Mouse (Mus musculus) myocyte (in vitro differentiated cells): ENCODE data around the gene Stoml1. TPM values are rescaled to one million over a fixed set of nuclear protein-coding genes. Genes with fewer than 3 reads are reported as not detected.
"Not testable (repeated sequence)": the region's sequence is repeated elsewhere in the genome, so short reads cannot be mapped to it uniquely, and the experiment has no call there.

Experiments used
- H3K27me3 ChIP-seq: one replicate; pipeline ENCODE4 v1.6.1; 2011; ENCODE audit not compliant: control insufficient read depth, insufficient read depth, insufficient read length
- H3K36me3 ChIP-seq: one replicate; pipeline ENCODE4 v1.6.1; 2011; ENCODE audit not compliant: control insufficient read depth, insufficient read depth
- H3K4me2 ChIP-seq: one replicate; pipeline ENCODE4 v1.6.1; 2011; ENCODE audit warnings: low read depth, control low read depth
- H3K4me3 ChIP-seq: one replicate; pipeline ENCODE4 v1.5.1; 2011; ENCODE audit warnings: mild to moderate bottlenecking, control low read depth, moderate library complexity
- H3K79me2 ChIP-seq: one replicate; pipeline ENCODE4 v1.6.1; 2011; ENCODE audit not compliant: control insufficient read depth, insufficient read depth
- H3ac ChIP-seq: one replicate; pipeline ENCODE4 v1.6.1; 2011; ENCODE audit not compliant: control insufficient read depth, insufficient read length
- CEBPB ChIP-seq: IDR thresholded peaks from 2 replicates; pipeline ENCODE4 v1.6.1; 2011; ENCODE audit warnings: mild to moderate bottlenecking, moderate library complexity; ENCODE audit not compliant: poor library complexity, insufficient read depth, severe bottlenecking
- E2F4 ChIP-seq: IDR thresholded peaks from one replicate; pipeline ENCODE4 v1.6.1; 2011; ENCODE audit warnings: mild to moderate bottlenecking, control low read depth, moderate library complexity; ENCODE audit not compliant: insufficient read depth
- MAX ChIP-seq: IDR thresholded peaks from one replicate; pipeline ENCODE4 v1.6.1; 2011; ENCODE audit warnings: low read depth, mild to moderate bottlenecking, control low read depth
- MYOD1 ChIP-seq, 3 experiments: IDR thresholded peaks; one replicate each; pipeline ENCODE4 v1.6.1; 2011; ENCODE audit warnings: control low read depth in 2 of 3, low read depth in 2 of 3, mild to moderate bottlenecking in 2 of 3, moderate library complexity in 1 of 3; ENCODE audit not compliant: insufficient read length in 2 of 3, control insufficient read depth in 1 of 3
- MYOG ChIP-seq, 3 experiments: IDR thresholded peaks; one replicate each; pipeline ENCODE4 v1.6.1; 2011; ENCODE audit warnings: control low read depth in 2 of 3, low read depth in 2 of 3, mild to moderate bottlenecking in 2 of 3; ENCODE audit not compliant: insufficient read length in 2 of 3, control insufficient read depth in 1 of 3, insufficient read depth in 1 of 3
- POLR2A ChIP-seq: IDR thresholded peaks from one replicate; pipeline ENCODE4 v1.6.1; 2011; ENCODE audit warnings: low read depth, mild to moderate bottlenecking, control low read depth, moderate library complexity; ENCODE audit not compliant: insufficient read length
- POLR2AphosphoS2 ChIP-seq: IDR thresholded peaks from one replicate; pipeline ENCODE4 v1.6.1; 2011; ENCODE audit warnings: low read depth, control low read depth; ENCODE audit not compliant: insufficient read length
- REST ChIP-seq: IDR thresholded peaks from one replicate; pipeline ENCODE4 v1.6.1; 2011; ENCODE audit warnings: mild to moderate bottlenecking, control low read depth, moderate library complexity; ENCODE audit not compliant: insufficient read depth, insufficient read length
- SRF ChIP-seq: IDR thresholded peaks from one replicate; pipeline ENCODE4 v1.6.1; 2011; ENCODE audit warnings: low read depth; ENCODE audit not compliant: control insufficient read depth, insufficient read length
- TCF12 ChIP-seq: IDR thresholded peaks from one replicate; pipeline ENCODE4 v1.6.1; 2011; ENCODE audit warnings: mild to moderate bottlenecking, control low read depth; ENCODE audit not compliant: poor library complexity, insufficient read depth, severe bottlenecking
- TCF3 ChIP-seq: IDR thresholded peaks from one replicate; pipeline ENCODE4 v1.6.1; 2011; ENCODE audit warnings: low read depth, control low read depth; ENCODE audit not compliant: insufficient read length
- USF1 ChIP-seq: IDR thresholded peaks from one replicate; pipeline ENCODE4 v1.6.1; 2011; ENCODE audit warnings: low read depth, mild to moderate bottlenecking, control low read depth, moderate library complexity
- polyA plus RNA-seq: library from polyadenylated mRNA; unstranded; fragments of >200 nt; fragmentation: generic; extraction: Trizol; gene quantifications from one replicate; pipeline ENCODE4 v1.2.1, GENCODE M21; 2012; ENCODE audit warnings: missing spikeins

Gene Stoml1
- polyA plus RNA-seq, 1 experiment: 37.9 TPM

GRCm38 (mm10) chr9:58268384-58269313 is 15.7 kb downstream of the Stoml1 start:
- Histone ChIP-seq H3K4me2 (no peak overlapping the region), H3K36me3 (no peaks in the 10 kb centered on the region), H3K79me2 (no peaks in the 10 kb centered on the region), H3K4me3 (no peak overlapping the region), H3K27me3 (no peaks in the 10 kb centered on the region), H3ac (no peak overlapping the region)
- TF ChIP-seq MYOG (IDR thresholded peaks at IDR 0.05; ENCODE audit: control insufficient read depth in 1 of 3, insufficient read depth in 1 of 3, insufficient read length in 2 of 3, low read depth in 2 of 3): no peak
- no peak for TF ChIP-seq USF1
- no peak for TF ChIP-seq TCF3
- no peak for TF ChIP-seq MAX
- no peak for TF ChIP-seq MYOD1 (IDR thresholded peaks at IDR 0.05; ENCODE audit: control insufficient read depth in 1 of 3, insufficient read length in 2 of 3, low read depth in 2 of 3)
- no peak for TF ChIP-seq POLR2AphosphoS2

GRCm38 (mm10) chr9:58270081-58270480 is 17.1 kb downstream of the Stoml1 start:
- Histone ChIP-seq H3ac (no peak overlapping the region), H3K79me2 (no peaks in the 10 kb centered on the region), H3K4me2 (no peak overlapping the region), H3K36me3 (no peaks in the 10 kb centered on the region), H3K27me3 (no peaks in the 10 kb centered on the region), H3K4me3 (no peak overlapping the region)
- TF ChIP-seq REST (no peak), TCF3 (no peak), SRF (no peak), POLR2AphosphoS2 (no peak), E2F4 (no peak), USF1 (no peak), POLR2A (no peak), MYOG (IDR thresholded peaks at IDR 0.05; ENCODE audit: control insufficient read depth in 1 of 3, insufficient read depth in 1 of 3, insufficient read length in 2 of 3, low read depth in 2 of 3) (no peak), MYOD1 (IDR thresholded peaks at IDR 0.05; ENCODE audit: control insufficient read depth in 1 of 3, insufficient read length in 2 of 3, low read depth in 2 of 3) (no peak), MAX (no peak), CEBPB (no peak), TCF12 (no peak)

- Histone ChIP-seq H3K79me2 (no peaks in the 10 kb centered on the region), H3K36me3 (no peaks in the 10 kb centered on the region), H3K27me3 (no peaks in the 10 kb centered on the region), H3K4me2 (no peak overlapping the region), H3ac (no peak overlapping the region), H3K4me3 (no peak overlapping the region)
- TF ChIP-seq REST (no peak), E2F4 (no peak), POLR2AphosphoS2 (no peak), USF1 (no peak), SRF (no peak), POLR2A (no peak), MYOD1 (IDR thresholded peaks at IDR 0.05; ENCODE audit: control insufficient read depth in 1 of 3, insufficient read length in 2 of 3, low read depth in 2 of 3) (no peak), TCF12 (no peak), TCF3 (no peak), MAX (no peak), CEBPB (no peak), MYOG (IDR thresholded peaks at IDR 0.05; ENCODE audit: control insufficient read depth in 1 of 3, insufficient read depth in 1 of 3, insufficient read length in 2 of 3, low read depth in 2 of 3) (no peak)
Measured at GRCm38 (mm10) chr9:58271109-58271508, 18.1 kb downstream of the Stoml1 start.

- H3K79me2 ChIP-seq, H3ac ChIP-seq, H3K4me3 ChIP-seq, H3K4me2 ChIP-seq, H3K36me3 ChIP-seq, H3K27me3 ChIP-seq: not testable (repeated sequence)
Measured at GRCm38 (mm10) chr9:58271551-58271950, 18.6 kb downstream of the Stoml1 start.

- TF ChIP-seq TCF3: no peak
- no peak for TF ChIP-seq SRF
- TF ChIP-seq MYOD1 (IDR thresholded peaks at IDR 0.05; ENCODE audit: control insufficient read depth in 1 of 3, insufficient read length in 2 of 3, low read depth in 2 of 3): no peak
- TF ChIP-seq E2F4: no peak
- no peak for TF ChIP-seq MYOG (IDR thresholded peaks at IDR 0.05; ENCODE audit: control insufficient read depth in 1 of 3, insufficient read depth in 1 of 3, insufficient read length in 2 of 3, low read depth in 2 of 3)
- TF ChIP-seq POLR2AphosphoS2: no peak
- TF ChIP-seq MAX: no peak
- H3K4me3 ChIP-seq: no peak overlapping the region
- no peaks in the 10 kb centered on the region for H3K79me2 ChIP-seq
- H3K27me3 ChIP-seq: no peaks in the 10 kb centered on the region
- H3ac ChIP-seq: no peak overlapping the region
- no peak overlapping the region for H3K4me2 ChIP-seq
- H3K36me3 ChIP-seq: no peaks in the 10 kb centered on the region
Measured at GRCm38 (mm10) chr9:58272068-58272541, 19.1 kb downstream of the Stoml1 start.
